ENCODE assay signal across 8 mouse cellular contexts in the genomic region with DNA sequence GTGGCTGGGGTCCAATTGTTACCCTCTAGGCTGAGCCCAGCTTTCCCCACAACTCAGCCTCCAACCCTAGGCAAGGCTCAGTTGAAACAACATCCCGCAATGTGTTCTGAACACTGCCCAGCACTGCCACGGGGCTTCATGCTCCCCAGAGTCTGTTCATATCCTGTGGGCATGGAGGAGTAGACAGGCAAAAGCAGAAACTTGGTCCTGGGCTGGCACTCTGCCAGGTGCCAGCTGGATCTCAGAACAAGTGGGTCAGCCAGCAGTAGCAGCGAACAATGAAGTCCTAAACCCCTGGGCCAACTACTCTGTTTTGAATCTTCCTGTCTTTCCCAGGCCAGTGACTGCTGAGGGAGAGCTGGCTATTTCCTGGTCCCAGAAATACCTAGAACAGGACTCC. TPM values are rescaled to one million over a fixed set of nuclear protein-coding genes. Genes with fewer than 3 reads are reported as not detected.
DNase-seq lines count a peak whose midpoint lies in the region; ATAC-seq lines count a peak whose summit lies in the region.

No protein-coding gene starts in this region.

- peak; percentile 95 for DNase-seq in heart, adult 11 months
- no peak for DNase-seq in heart, adult 8-10 months (ENCODE audit: low spot score)
- peak; percentile 25 for DNase-seq in thymus, postnatal 14 days
- DNase-seq in thymus, postnatal 0 days (ENCODE audit: low spot score), result no peak
- peak; percentile 75 for DNase-seq in lung, postnatal 36 days
- DNase-seq in embryo, embryonic 11 days, result no peak
- no peak for DNase-seq in urinary bladder, adult 18-20 months (ENCODE audit: low spot score in 2 of 2)

- H3K36me3 ChIP-seq in hindbrain, embryonic 13.5 days, result peaks cover 92% of the 10 kb centered on the region

- H3K4me1 ChIP-seq in hindbrain, embryonic 13.5 days (replicated peaks), result peaks cover 12% of the 10 kb centered on the region

- H3K4me2 ChIP-seq in hindbrain, embryonic 13.5 days, result no peak overlapping the region

- no peak for ATAC-seq in hindbrain, embryonic 13.5 days (ENCODE audit: low FRiP score)

- WGBS in hindbrain, embryonic 13.5 days, result 60% methylated on average over 3 of the region's 3 CpGs

- H3K27ac ChIP-seq in hindbrain, embryonic 13.5 days, result peak overlapping the region; percentile 40

- no peak overlapping the region for H3K4me3 ChIP-seq in hindbrain, embryonic 13.5 days

- no peaks in the 10 kb centered on the region for H3K27me3 ChIP-seq in hindbrain, embryonic 13.5 days

- H3K9ac ChIP-seq in hindbrain, embryonic 13.5 days, result no peak overlapping the region

- no peaks in the 10 kb centered on the region for H3K9me3 ChIP-seq in hindbrain, embryonic 13.5 days

RNA-seq across cellular contexts. Expression of a gene that starts 8.6 kb away (rescaled TPM):
- total RNA-seq in heart, adult 8-10 months (2022), result 10 to 100 TPM; 11.9 to 20.4 (median 13.3) TPM
- 20.0 and 20.4 TPM in 2 replicates for polyA plus RNA-seq in thymus, postnatal 0 days (2015; fragmentation: Nextera tagmentation; extraction: Ambion mirVana)
- polyA plus RNA-seq in hindbrain, embryonic 13.5 days (2015; fragmentation: Nextera tagmentation; extraction: Ambion mirVana), result 3.2 and 3.4 TPM in 2 replicates

RNA-seq across cellular contexts. Expression of a gene that starts 40.4 kb away (rescaled TPM):
- total RNA-seq in heart, adult 8-10 months (2022), result 10 to 100 TPM; 11.0 to 12.5 (median 11.6) TPM
- polyA plus RNA-seq in thymus, postnatal 0 days (2015; fragmentation: Nextera tagmentation; extraction: Ambion mirVana), result 7.5 and 7.9 TPM in 2 replicates
- polyA plus RNA-seq in hindbrain, embryonic 13.5 days (2015; fragmentation: Nextera tagmentation; extraction: Ambion mirVana), result 9.1 TPM in 2 replicates

Comparison
In these comparisons a context has a peak if more than half of its experiments do, and no peak if none do; other contexts are left out.
1. DNase-seq: peak in heart, adult 11 months (single experiment), thymus, postnatal 14 days (single experiment) and lung, postnatal 36 days (single experiment); none in heart, adult 8-10 months (single experiment), thymus, postnatal 0 days (single experiment), embryo, embryonic 11 days (single experiment) and urinary bladder, adult 18-20 months (0 of 2).